Mouse (Mus musculus): ENCODE results near the gene Snrpa1. TPM values are rescaled to one million over a fixed set of nuclear protein-coding genes. Genes with fewer than 3 reads are reported as not detected.

The Snrpa1 gene
- polyA plus RNA-seq (2015; fragmentation: Nextera tagmentation; extraction: Ambion mirVana) = 58.0 and 59.1 TPM in 2 replicates

DNA sequence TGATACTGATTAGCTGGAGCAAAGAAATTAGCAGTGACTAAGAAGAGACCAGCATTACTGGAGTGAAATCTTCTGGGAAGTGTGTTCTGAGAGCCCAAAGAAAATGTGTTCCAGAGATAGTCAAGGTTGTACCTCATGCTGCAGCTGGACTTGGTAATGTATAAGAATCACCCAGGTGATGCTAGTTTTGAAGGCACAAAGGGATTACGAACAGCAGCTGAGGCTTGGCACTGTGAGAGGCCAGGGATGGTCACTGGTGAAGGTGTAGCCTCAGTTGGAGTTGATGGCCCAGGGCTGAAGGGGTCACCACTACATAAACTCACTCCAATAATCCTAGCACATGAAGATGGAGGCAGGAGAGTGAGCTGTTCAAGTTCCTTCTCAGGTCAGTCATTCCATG is at the start of gene Snrpa1:
Gene Snrpa1 (plus strand): TSS at position 301 of the 400 bp plus-strand sequence.
- Histone ChIP-seq H3K9ac (replicated peaks; ENCODE audit: low read depth) (peak within 1 kb of the TSS; percentile 85), H3K27ac (ENCODE audit: low read length) (no peak within 1 kb of the TSS), H3K27me3 (replicated peaks; ENCODE audit: insufficient read depth, low read length) (no peaks in the 10 kb centered on the region), H3K36me3 (ENCODE audit: insufficient read depth, low read length) (no peaks in the 10 kb centered on the region), H3K4me2 (replicated peaks; ENCODE audit: low read depth, low read length) (peak within 1 kb of the TSS; percentile 90), H3K9me3 (ENCODE audit: low read length) (no peaks in the 10 kb centered on the region), H3K4me3 (ENCODE audit: low read depth, low read length) (peak within 1 kb of the TSS; percentile 87), H3K4me1 (ENCODE audit: insufficient read depth, low read depth, low read length) (peaks cover 6% of the 10 kb centered on the region; the same call in 1 of the 2 replicates)
- no peak for TF ChIP-seq CTCF (IDR thresholded peaks at IDR 0.05)
- no peak for TF ChIP-seq EP300 (IDR thresholded peaks at IDR 0.05)
- 58% methylated on average over 1 of the region's 1 CpGs for WGBS
- DNase-seq (ENCODE audit: low spot score) (no peak), ATAC-seq (no peak)

DNA sequence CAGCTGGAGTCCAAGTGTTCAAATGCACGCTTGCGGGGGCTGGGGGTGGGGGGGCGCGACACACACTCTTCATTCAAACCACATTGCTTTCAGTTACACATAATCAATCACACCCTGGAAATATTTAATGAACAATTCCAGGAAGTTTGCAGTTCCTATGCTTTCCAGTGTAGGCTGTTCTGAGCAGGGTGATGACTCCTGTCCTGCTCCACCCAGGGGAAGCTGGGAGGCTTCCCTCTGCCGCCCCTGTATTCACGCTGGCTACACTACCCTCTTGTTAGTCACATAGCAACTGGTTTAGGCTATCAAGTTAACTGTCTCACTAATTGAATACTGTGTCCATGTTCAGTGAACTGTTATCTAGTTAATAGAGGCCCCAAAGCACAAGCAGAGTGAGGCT is 48.3 kb upstream of the Snrpa1 start:
- Histone ChIP-seq H3K36me3 (ENCODE audit: insufficient read depth, low read length) (no peaks in the 10 kb centered on the region), H3K4me3 (ENCODE audit: low read depth, low read length) (no peak overlapping the region), H3K27me3 (replicated peaks; ENCODE audit: insufficient read depth, low read length) (no peaks in the 10 kb centered on the region), H3K9ac (replicated peaks; ENCODE audit: low read depth) (no peak overlapping the region), H3K4me2 (replicated peaks; ENCODE audit: low read depth, low read length) (no peak overlapping the region), H3K4me1 (ENCODE audit: insufficient read depth, low read depth, low read length) (no peaks in the 10 kb centered on the region), H3K27ac (ENCODE audit: low read length) (no peak overlapping the region), H3K9me3 (ENCODE audit: low read length) (no peaks in the 10 kb centered on the region)
- peak; percentile 72 for ATAC-seq
- WGBS = 45% methylated on average over 6 of the region's 6 CpGs
- peak; percentile 24 for DNase-seq (ENCODE audit: low spot score)
- TF ChIP-seq EP300 (IDR thresholded peaks at IDR 0.05) (no peak), CTCF (IDR thresholded peaks at IDR 0.05) (0 out of 2 replicates have a peak, but pooled peaks have one; percentile 6)

DNA sequence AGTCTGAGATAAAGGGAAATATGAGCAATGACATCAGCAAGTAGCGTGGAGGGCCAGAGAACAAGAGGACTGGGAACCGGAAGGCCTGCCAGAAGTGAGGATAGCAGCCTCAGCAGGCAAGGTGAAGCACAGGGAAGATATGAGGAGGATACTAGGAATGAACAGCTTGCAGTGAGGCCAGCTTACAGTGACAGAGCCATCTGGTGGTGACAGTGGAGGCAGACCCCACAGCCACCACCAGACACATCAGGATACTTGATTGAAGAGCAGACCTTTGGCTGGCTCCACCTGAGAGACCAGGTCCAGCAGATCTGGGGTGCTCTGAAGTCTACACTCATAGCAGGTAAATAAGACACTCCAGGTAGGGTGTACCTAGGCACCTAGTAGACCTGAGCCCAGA is 31.1 kb upstream of the Snrpa1 start:
- no peak for ATAC-seq

DNA sequence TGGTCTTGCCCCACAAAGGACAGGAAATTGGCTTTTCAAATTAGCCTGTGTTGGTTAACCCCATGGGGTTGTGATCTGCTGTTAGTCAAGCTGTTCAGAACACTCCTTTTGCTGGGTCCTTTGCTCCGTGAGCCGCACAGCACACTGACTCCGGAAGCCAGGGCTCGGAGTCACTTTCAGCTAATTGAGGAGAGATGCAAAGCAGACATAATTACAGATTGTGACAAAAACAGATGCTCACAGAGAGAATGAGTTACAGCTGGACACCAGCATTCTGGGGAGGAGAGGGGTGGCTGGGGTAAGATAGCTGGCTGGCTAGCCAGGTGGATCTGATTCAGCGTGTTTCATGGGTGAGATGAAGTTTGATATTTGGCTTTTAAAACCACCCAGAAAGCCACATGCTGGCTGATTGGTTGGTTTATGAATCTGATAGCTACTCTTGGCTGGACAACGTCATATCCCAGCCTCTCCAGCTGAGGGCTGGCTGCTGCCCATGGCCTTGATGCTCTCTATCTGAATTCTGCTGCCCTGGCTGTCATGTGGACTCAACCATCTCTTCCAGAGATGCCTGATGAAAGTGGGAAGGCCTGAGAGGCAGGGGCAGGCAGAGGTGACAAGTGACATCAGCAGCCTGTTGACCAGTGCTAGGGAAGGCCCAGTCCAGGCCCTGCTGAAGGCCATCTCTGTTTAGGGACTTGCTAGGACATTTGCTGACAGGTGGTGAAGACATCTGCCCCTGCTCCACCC is 29.9 kb upstream of the Snrpa1 start:
- Histone ChIP-seq H3K27ac (ENCODE audit: low read length) (no peak overlapping the region), H3K4me3 (ENCODE audit: low read depth, low read length) (no peak overlapping the region), H3K9me3 (ENCODE audit: low read length) (no peaks in the 10 kb centered on the region), H3K27me3 (replicated peaks; ENCODE audit: insufficient read depth, low read length) (no peaks in the 10 kb centered on the region), H3K9ac (replicated peaks; ENCODE audit: low read depth) (no peak overlapping the region), H3K36me3 (ENCODE audit: insufficient read depth, low read length) (no peaks in the 10 kb centered on the region), H3K4me2 (replicated peaks; ENCODE audit: low read depth, low read length) (no peak overlapping the region), H3K4me1 (ENCODE audit: insufficient read depth, low read depth, low read length) (no peaks in the 10 kb centered on the region)
- TF ChIP-seq CTCF (IDR thresholded peaks at IDR 0.05) (no peak), EP300 (IDR thresholded peaks at IDR 0.05) (no peak)
- no peak for DNase-seq (ENCODE audit: low spot score)
- 62% methylated on average over 6 of the region's 6 CpGs for WGBS
- peak; percentile 14; the same call in 1 of the 2 replicates for ATAC-seq

More for the DNA sequence above, 31.1 kb upstream of the Snrpa1 start:
- no peak overlapping the region for H3K9ac ChIP-seq (replicated peaks; ENCODE audit: low read depth)
- no peaks in the 10 kb centered on the region for H3K9me3 ChIP-seq (ENCODE audit: low read length)
- TF ChIP-seq CTCF (IDR thresholded peaks at IDR 0.05) = peak; percentile 63
- no peak for TF ChIP-seq EP300 (IDR thresholded peaks at IDR 0.05)
- H3K36me3 ChIP-seq (ENCODE audit: insufficient read depth, low read length) = no peaks in the 10 kb centered on the region
- H3K4me2 ChIP-seq (replicated peaks; ENCODE audit: low read depth, low read length) = no peak overlapping the region
- H3K4me3 ChIP-seq (ENCODE audit: low read depth, low read length) = no peak overlapping the region
- H3K27ac ChIP-seq (ENCODE audit: low read length) = no peak overlapping the region
- 79% methylated on average over 2 of the region's 2 CpGs for WGBS
- H3K4me1 ChIP-seq (ENCODE audit: insufficient read depth, low read depth, low read length) = no peaks in the 10 kb centered on the region
- DNase-seq (ENCODE audit: low spot score) = no peak
- no peaks in the 10 kb centered on the region for H3K27me3 ChIP-seq (replicated peaks; ENCODE audit: insufficient read depth, low read length)

DNA sequence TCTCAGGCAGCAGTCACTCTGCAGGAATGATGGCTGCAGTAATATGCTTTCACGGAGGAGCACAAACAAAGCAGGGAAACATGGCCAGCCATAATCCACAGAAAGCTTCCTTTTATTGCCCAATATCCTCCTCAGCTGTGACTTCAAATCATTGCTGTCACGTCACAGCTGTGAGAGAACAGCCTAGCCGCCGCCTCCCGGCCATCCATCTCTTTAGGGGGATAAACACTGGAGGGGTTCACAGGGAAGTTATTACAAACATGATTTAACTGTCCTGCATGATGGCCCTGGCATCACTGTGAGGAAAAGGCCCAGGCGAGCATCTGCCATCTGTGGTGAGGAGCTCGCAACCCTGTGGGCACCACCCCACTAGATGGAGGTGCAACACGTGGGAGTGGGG is 22.0 kb upstream of the Snrpa1 start:
- H3K27me3 ChIP-seq (replicated peaks; ENCODE audit: insufficient read depth, low read length) = no peaks in the 10 kb centered on the region
- no peaks in the 10 kb centered on the region for H3K9me3 ChIP-seq (ENCODE audit: low read length)
- ATAC-seq (no peak), DNase-seq (ENCODE audit: low spot score) (no peak)
- H3K4me1 ChIP-seq (ENCODE audit: insufficient read depth, low read depth, low read length) = no peaks in the 10 kb centered on the region
- WGBS = 45% methylated on average over 8 of the region's 8 CpGs
- no peak overlapping the region for H3K4me3 ChIP-seq (ENCODE audit: low read depth, low read length)
- no peak overlapping the region for H3K9ac ChIP-seq (replicated peaks; ENCODE audit: low read depth)
- H3K27ac ChIP-seq (ENCODE audit: low read length) = no peak overlapping the region
- no peaks in the 10 kb centered on the region for H3K36me3 ChIP-seq (ENCODE audit: insufficient read depth, low read length)
- TF ChIP-seq CTCF (IDR thresholded peaks at IDR 0.05) (no peak), EP300 (IDR thresholded peaks at IDR 0.05) (no peak)
- no peak overlapping the region for H3K4me2 ChIP-seq (replicated peaks; ENCODE audit: low read depth, low read length)

DNA sequence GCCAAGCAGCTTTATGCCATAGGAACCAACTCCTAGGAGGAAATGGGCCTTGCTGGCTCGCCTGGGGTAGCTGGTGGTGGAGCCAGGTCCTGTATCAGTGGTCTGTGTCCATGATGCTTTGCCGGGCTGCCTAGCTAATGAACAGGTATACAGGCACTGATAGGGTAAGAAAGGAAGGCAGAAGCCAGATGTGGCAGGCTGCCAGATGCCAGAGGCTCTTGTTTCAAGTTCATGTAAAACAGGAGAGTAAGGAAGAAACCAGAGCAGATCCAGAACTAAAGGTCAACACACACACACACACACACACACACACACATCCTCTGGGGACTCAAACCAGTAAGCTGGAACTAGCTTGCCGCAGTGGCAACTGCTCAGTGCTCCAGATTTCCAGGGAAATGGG is 20.5 kb upstream of the Snrpa1 start:
- WGBS = 62% methylated on average over 3 of the region's 3 CpGs
- no peak for DNase-seq (ENCODE audit: low spot score)
- H3K9me3 ChIP-seq (ENCODE audit: low read length) = no peaks in the 10 kb centered on the region

More for the DNA sequence above, 20.5 kb upstream of the Snrpa1 start:
- no peaks in the 10 kb centered on the region for H3K36me3 ChIP-seq (ENCODE audit: insufficient read depth, low read length)
- H3K27me3 ChIP-seq (replicated peaks; ENCODE audit: insufficient read depth, low read length) = no peaks in the 10 kb centered on the region
- no peak overlapping the region for H3K9ac ChIP-seq (replicated peaks; ENCODE audit: low read depth)
- no peak overlapping the region for H3K27ac ChIP-seq (ENCODE audit: low read length)
- TF ChIP-seq EP300 (IDR thresholded peaks at IDR 0.05) (no peak), CTCF (IDR thresholded peaks at IDR 0.05) (no peak)
- H3K4me1 ChIP-seq (ENCODE audit: insufficient read depth, low read depth, low read length) = no peaks in the 10 kb centered on the region
- H3K4me3 ChIP-seq (ENCODE audit: low read depth, low read length) = no peak overlapping the region
- no peak for ATAC-seq
- H3K4me2 ChIP-seq (replicated peaks; ENCODE audit: low read depth, low read length) = no peak overlapping the region
